Mouse (Mus musculus): ENCODE results near the gene Pnpla5.

DNA sequence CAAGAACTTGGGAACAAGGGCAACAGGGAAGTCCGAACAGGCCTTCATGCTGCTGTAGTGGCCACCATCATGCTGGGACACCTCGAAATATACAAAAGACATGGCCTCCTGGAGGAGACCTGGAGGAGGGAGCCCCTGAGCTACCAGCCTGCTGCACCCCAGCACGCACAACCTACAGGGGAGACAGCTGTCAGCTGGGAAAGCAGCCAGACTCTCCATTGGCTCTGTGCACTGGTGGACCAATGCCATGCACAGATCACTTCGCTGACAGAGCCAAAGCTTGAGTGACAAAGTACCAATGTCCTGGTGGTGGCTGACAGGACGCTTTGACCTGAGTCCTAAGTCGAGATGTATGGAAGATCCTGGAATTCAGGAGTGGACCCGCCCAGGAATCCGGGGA, 26.9 kb downstream of the Pnpla5 start:
- no peak for TF ChIP-seq CTCF (IDR thresholded peaks at IDR 0.05; ENCODE audit: low read depth)
- TF ChIP-seq EP300 (IDR thresholded peaks at IDR 0.05; ENCODE audit: low read depth) = no peak
